Mouse (Mus musculus): ENCODE measurements at regions not wholly inside any gene's neighbourhood (a gene's known extent, or its start where the extent isn't known, plus 50 kb on each side); places are given as distances from the start of the nearest gene placed in this dataset.
"Not testable (repeated sequence)": the region's sequence is repeated elsewhere in the genome, so short reads cannot be mapped to it uniquely, and the experiment has no call there.

DNA sequence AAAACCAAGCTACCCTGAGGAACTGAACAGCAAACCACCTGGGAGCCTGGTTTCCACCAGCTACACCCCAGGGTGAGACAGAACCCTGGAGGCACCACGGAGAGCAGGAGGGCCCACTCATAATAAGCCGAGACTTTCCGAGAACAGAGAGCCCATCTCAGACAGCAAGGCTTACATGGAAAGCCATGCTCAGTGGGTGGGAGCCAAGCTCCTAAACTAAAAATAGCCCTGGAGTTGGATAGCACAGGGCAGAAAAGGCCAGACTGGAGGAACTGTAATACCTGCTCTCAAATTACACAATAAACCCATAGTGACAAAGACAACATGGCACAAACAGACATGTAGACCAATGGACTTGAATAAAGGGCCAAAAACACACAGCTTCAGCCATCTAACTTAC, 69.9 kb downstream of the Fbxo4 start:
- no peak for DNase-seq (ENCODE audit: low spot score in 2 of 2)

DNA sequence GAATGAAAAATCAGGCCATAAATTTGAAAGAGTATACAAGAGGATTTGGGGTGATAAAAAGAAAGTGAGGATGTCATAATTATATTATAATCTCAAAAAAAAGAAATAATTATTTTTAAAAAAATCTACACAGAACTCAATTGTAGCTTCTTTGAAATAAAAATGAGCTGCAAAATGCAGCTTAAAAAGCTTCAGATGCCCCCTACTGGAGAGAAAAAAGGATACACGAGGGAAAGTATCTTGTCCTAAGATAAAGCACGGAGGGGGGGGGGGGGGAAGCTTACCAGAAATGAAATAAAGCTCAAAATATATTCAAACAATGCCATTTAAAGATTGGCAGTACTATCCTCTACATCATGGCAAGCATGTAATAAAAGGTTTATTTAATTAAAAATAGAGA, 70.7 kb downstream of the Fbxo4 start:
- no peak for DNase-seq (ENCODE audit: low spot score in 2 of 2)

DNA sequence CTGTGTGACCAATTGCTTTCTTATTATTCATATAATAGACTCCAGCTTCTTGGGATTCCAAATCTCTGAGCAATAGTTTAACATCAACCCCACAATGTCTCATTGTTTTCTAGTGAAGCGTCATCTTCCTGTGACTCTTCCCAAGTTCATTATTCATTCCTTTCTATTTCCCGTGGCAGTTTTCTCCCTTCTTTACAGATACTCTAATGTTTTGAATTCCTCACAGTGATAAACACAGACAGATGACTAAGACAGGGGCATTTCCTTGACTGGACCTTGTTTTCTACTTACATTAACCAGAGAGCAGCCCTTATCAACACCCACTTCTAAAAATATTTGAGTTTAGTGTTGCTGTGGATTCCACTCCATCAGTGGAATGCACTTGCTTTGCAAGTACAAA, 73.8 kb downstream of the Fbxo4 start:
- no peak for DNase-seq (ENCODE audit: low spot score in 2 of 2)

DNA sequence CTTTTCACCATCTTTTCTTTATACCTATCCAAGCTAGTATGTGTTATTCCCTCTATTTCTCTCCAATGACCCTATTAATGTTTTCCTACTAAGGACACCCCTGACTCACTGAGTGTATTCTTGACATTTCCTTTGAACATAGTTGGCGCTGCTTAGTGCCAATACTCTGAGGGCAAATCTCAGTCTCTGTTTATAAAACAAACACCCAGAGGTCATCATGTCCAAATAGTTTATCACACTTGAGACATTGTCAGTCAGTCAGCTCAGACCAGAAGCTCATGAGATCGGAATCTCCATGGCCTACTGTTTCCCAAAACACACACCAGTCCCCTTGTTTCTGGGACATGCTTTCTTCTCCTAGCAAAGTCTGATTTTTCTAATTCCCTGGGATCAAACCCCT, 100.9 kb downstream of the Fbxo4 start:
- DNase-seq (ENCODE audit: low spot score in 2 of 2): no peak

DNA sequence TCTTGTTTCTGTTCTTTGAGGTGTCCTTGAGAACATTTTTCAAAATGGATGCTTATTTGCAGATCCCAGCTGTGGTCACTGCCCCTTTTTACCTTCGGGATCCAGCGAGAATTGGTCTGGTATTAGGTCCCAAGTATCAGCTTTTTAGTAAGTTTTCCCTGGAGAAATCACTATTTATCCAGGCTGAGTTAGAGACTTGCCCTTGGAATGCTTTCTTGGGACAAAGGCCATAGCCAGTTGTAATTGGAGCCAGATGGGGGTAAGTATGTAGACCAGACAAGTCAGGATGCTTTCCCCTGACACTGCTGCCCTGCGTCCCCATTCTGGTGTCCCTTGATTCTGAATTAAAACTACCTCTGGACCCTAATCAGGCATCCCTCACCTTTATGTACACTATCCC, 101.9 kb downstream of the Fbxo4 start:
- no peak for DNase-seq (ENCODE audit: low spot score in 2 of 2)

DNA sequence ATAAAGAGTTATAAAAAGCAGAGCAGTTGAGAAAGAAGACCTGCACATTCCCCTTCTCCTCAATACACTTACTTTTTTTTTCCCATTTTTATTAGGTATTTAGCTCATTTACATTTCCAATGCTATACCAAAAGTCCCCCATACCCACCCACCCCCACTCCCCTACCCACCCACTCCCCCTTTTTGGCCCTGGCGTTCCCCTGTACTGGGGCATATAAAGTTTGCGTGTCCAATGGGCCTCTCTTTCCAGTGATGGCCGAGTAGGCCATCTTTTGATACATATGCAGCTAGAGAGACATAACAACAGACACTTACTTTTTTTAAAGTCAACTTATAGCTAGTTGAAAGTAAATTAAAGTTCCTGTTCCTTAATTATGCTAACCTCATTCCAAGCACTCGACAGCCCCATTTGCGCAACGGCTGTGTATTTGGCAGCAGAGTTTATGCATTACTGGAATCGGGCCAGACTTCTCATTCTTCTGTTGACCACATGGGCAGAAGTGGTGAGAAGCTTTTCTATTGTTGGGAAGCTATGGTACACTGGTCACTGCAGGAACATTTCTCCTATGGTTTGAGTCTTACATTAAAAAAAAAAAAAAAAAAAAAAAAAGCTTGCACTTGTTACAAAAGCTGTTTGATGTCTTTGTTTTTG, 104.0 kb downstream of the Fbxo4 start:
- DNase-seq (ENCODE audit: low spot score in 2 of 2): not testable (repeated sequence)

DNA sequence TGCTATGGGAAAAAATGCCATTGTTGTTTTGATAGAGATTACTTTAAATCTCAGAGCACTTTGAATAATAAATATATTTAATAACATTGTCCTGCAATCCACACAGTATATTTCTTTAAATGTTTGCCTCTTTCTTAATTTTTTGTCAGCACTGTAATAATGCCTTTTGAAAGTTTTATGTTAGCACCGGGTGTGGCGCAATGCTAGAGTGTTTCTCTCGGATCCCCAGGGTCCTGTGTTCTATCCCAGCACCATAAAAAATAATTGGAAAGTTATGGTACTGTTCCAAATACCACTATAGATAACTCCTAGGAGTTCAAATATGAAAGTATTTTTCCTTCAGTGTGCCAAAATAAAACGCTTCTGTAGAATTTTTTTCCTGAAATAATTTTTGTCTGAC, 147.6 kb downstream of the Fbxo4 start:
- no peak for DNase-seq (ENCODE audit: low spot score in 2 of 2)

DNA sequence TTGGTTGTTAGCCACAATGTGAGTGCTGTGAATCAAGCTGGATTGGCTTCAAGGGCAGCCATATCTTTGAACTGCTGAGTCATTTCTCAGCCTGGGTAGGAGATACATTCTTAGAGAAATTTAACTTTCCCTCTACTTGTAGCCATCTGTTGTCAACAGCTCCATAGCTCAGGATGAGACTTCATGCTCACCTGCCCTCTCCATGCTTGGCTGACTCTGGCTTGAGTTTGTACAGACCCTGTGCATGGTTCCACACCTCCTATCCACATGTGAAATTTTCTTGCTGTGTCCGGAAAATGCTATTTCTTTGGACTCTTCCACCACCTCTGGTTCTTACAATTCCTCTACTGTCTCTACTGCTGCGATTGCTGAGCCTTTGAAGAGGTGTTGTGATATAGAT, 173.9 kb downstream of the Fbxo4 start:
- no peak for DNase-seq (ENCODE audit: low spot score in 2 of 2)

DNA sequence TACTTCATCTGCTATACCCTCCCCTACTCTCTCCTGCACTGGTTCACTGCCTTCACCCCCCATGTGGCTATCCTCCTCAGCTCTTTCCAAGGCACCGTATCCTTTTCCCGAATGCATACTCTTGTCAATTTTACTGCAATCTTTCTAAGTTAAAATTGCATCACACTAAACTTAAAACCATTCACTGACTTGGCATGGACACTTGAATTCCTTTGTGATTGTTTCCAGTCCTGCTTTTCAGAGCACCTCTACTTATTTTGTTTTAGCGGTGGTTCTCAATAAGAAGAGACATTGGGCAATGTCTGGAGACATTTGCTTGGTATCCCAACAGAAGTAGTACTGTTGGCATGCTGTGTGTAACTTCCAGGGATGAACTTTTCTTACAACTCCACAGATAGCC, 192.6 kb upstream of the Ghr start:
- DNase-seq (ENCODE audit: low spot score in 2 of 2): no peak

DNA sequence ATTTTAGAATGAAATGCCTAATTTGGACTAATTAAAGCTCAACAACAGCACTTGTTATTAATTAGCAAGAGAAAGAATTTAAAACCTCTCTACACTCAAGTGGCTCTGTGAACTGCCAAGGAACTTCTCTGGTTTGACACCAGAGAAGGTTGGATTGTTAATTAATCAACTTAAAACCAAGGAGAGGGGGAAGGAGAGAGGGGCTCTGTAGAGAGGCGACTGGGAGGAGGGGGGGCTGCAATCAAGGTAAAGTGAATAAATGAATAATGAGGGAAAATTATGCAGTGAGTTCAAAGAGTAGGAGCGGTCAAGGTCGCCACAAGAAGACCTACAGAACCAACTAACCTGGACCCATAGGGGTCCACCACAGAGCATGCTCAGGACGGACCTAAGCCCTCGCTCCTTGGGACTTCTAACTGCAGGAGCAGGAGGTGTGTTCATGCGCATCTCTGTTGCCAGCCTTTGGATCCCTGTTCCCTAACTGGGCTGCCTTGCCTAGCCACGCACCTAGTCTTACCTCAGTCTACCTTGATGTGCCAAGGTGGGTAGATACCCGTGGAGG, 189.0 kb upstream of the Ghr start:
- DNase-seq (ENCODE audit: low spot score in 2 of 2): no peak

DNA sequence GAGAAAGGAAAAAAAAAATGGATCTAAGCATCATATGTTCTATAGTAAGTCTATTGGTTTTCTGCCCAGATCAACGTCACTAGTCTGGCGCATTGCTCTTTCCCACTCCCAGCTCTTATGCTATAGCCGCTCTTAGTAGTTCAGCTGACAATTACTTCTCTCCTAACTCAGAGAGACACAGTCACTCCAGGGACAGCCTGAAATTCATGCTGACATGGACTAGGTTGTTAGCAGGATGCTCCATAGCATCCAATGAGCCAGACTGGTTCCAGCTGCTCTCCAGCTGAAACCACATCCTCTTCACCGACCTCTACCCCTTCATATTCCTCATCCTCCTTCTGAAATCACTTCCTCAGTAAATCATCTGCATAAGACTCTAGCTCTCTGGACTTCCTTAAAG, 187.0 kb upstream of the Ghr start:
- DNase-seq (ENCODE audit: low spot score in 2 of 2): no peak

DNA sequence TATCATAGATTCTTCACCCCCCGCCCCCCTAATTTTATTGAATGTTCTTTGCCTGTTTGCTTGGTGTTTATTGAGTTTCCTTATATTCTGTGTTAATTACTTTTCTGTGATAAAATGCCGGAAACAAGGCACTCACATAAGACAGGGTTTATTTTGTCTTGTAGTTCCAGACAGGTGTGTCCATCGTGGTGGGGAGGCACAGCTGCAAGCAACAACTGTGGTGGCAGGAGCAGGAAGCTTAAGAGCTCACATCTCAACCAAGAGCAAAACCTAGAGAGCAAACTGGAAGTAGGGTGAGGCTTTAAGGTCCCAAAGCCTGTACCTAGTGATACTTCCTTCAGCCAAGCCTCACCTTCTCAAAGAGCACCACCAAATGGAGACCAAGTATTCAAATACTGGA, 181.4 kb upstream of the Ghr start:
- DNase-seq (ENCODE audit: low spot score in 2 of 2): no peak

DNA sequence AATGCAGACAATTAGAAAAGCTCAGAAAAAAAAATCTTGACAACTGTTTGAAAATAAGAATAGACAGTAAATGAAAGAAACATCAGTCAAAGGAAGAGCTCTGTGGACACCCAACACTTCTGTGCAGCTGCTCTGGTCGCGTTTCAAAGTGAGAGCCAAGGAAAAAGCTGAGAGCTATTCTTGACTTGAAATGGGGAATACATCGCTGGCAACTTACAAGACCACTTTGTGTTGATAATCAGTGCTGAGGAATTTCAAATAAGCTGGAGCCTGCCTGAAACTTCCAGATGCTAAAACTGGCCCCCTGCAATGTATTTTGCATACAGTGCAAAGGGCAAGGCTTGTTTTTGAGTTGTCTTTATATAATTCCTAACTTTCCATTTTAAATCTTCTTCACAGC, 177.1 kb upstream of the Ghr start:
- no peak for DNase-seq (ENCODE audit: low spot score in 2 of 2)

DNA sequence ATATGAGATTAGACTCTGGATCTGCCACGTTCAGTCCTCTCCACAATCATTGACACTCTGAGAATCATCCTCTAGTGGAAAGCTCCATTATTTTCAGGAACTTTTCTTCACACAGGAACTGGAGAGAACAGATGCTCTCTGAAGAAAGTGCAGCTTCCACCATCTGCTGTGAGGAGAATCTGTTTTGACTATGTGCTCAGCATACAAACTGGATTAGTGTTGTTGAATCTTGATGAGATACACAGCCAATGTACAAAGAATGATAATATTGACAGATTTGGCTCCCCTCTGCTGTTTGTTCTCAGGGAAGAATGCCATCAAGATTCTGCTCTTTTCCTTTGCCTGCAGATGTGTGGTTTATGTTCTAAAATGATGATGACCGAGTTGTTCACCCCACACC, 172.3 kb upstream of the Ghr start:
- peak; percentile 30 to 47 for DNase-seq (ENCODE audit: low spot score in 2 of 2)

DNA sequence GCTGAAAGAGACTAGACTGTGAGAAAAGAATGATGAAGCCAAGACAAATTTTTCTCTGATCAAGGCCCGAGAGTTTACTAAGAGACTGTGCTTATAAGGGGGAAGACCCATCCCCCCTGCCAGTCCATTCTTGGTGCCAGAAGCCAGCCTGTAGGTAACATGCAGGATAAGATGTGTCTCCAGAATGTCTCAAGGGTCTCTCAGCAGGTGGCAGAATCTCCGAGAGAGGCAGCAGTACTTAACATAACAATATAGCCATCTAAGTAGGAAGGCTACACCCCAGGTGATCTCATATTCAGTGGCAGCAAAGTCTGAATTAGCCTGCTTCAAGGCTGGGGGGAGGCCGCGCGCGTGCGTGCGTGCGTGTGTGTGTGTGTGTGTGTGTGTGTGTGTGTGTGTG, 164.8 kb upstream of the Ghr start:
- not testable (repeated sequence) for DNase-seq (ENCODE audit: low spot score in 2 of 2)

DNA sequence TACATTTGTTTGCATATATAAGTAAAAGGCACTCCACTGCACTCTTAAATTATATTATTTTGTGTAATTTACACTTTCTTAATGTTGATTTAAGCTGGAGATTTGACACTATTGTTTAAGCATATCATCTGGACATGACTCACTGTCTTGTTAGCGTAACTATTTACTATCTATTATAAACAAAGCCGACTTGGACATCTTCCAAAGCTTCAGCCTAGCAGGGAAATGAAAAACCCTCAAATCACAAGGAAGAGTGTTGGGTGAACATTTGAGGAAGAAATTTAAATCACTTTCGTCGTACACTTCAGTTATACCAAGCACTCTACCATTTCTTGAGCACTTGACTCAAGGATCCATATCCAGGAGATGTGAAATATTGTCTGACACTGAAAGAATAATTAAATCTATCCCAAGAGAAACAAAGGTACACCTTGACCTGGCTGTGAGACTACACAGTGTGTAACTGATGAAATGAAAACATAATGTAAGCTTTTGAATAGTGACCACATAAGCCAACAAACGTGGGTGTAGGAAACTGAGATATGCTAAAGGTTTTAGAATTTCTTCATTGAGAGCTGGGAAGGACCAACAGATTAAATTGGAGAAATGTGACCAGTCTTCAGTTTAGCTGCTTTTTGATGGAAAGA, 160.0 kb upstream of the Ghr start:
- DNase-seq (ENCODE audit: low spot score in 2 of 2): no peak

DNA sequence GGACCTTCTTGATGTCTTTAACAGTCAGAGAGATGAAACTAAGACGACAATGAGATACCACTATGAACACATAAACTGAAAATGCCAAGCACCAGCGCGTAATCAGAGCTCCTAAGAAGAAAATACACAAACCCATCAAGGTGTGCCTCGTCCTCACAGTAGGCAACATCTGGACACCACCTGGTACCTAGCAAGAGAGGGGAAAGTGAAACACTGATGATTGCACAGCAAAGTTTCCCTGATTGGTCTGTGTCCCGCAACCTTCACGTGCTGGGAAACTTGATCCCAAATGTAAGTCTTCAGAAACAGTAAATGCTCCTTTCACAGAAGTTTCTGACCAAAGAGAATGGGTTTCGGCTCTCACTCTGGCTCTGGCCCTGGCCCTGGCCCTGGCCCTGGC, 158.9 kb upstream of the Ghr start:
- no peak for DNase-seq (ENCODE audit: low spot score in 2 of 2)

DNA sequence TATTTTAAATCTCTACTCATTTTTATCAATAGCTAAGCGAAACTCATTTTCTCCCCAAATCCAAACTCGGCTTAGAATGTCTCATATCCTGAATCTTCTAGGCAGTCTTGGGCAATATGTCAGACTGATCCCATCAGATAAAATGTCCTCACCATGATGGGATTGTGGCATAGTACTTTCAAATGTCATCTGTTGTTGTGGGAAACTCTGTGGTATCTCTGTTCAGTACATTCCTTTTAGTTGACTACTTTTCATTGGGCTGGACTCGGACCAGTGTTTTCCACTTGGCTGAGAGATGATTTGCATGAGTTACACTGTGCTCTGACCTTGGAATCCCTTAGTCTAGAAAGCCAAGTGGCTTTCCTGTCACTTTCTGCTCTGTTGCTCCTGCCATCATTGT, 141.9 kb upstream of the Ghr start:
- no peak for DNase-seq (ENCODE audit: low spot score in 2 of 2)

DNA sequence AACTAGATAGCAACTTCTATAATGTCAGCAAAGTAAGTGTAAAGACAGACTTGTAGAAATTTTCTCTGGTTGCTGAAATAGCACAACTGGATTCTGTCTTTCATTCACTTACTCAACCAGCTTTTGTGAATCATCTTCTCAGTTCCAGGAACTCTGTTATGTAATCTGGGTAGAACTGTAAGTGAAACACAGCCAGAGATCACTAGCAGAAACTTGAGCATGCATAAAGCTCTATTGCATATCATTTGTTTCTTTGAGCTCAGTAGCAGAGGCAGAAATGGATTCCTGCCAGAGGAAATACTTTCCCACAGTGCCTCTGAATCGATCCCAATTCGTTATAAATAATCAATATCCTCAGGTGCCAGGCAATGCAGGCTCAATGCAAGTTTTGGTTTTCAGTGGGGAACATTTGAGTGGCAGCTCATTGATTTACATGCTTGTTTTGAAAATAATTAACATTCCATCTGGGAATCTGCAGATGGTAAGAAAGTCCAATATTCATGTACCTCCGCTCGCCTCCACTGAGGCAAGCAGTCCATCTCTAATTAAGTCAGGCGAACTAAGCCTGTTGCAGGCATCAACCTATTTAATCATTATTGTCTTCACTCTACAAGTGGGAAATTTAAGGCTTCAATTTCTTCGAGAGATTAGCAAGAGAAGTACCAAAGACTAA, 137.5 kb upstream of the Ghr start:
- DNase-seq (ENCODE audit: low spot score in 2 of 2): no peak

DNA sequence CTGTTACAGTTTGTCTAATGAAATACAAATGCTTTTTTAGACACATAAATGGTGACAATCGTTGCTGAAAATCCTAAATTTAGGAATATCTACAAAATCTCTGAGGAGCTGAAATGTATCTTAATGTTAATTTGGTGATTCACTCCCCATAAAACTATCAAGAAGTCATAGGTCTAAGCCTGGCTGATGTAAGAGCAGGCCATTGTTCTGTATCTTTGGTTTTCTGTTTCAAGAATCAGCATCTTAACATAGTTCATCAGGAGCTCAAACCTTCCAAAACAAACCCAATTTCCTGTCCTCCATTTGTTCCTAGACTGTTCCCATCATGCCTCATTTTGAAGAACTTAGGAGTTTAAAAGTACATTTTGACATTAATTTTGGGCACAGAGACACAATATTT, 128.5 kb upstream of the Ghr start:
- DNase-seq (ENCODE audit: low spot score in 2 of 2): no peak

DNA sequence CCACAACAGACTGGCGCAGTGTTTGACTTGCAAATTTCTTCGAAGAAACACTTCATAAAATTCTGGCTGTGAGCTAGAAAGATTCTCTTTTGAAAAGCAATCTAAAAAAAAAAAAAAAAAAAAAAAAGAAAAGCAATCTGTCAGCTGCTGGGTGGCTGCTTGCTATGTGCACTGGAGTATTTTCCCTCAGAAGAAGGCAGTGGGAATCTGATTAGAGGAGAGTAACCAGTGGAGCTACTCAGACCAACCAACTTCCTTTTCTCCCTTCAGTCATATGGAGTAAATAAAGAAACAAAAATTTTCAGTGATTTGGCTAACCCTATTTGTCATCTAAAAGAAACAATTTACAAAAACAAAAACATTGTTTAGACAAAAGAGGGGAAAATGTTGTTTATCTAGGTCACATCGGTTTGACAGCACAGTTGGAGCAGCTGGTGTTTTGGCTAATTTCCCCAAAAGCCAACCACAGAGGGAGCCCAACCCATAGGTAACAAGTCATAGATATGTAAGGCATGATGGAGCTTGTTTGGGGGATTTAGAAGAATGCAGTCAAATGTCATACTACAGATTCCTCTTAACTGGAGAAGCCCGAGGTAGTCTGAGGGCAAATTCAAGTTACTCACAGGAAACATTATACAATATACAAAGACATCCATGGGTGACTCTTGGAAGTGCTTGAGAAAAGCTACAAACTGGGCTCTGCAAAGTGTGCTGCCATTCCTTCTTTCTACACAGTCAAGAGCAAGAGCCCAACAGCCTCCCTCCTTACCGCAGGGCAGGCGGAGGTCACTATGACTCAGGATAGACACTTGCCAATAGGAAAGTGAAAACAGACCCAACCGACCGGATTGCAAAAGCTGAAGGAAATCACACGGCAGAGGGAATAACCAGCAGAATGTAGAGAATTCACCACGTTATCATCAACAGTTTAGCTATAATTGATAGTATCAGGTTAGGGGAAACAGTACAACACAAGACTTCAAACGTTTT, 124.1 kb upstream of the Ghr start:
- no peak for DNase-seq (ENCODE audit: low spot score in 2 of 2)
